ENCODE assay signal across 9 mouse cellular contexts in the genomic region with DNA sequence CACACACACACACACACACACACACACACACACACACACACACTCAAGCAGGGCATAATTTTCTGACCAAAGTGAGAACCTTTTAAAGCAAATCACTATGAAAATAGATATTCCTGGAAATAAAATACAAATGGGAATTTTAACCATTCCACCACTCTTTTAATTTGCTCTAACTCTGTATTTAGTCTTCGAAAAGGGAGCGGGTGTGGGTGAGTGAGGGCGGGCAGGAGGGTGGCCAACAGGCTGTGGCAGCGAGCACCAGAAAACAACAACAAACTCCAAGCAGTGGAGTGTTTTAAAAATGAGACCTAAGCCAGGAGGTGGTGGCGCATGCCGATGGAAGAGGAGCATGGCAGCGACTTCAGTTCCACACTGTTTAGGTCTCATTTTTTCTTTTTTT. TPM values are rescaled to one million over a fixed set of nuclear protein-coding genes. Genes with fewer than 3 reads are reported as not detected.
DNase-seq lines count a peak whose midpoint lies in the region; ATAC-seq lines count a peak whose summit lies in the region.
"Had no signal": no experiment of that assay in that cellular context is flagged by ENCODE, and none has a peak within 500 bp of the region (broad histone marks: within the 10 kb centered on the region; RNA-seq: fewer than 3 reads in every experiment).

No protein-coding gene starts in this region.

- H3K4me1 ChIP-seq in embryonic facial prominence, embryonic 11.5 days (ENCODE audit: control insufficient read depth, insufficient read depth, low read length), result no peaks in the 10 kb centered on the region
- H3K4me1 ChIP-seq: megakaryocyte, embryonic 14.5 days had no signal

- H3K9ac ChIP-seq in embryonic facial prominence, embryonic 11.5 days (replicated peaks; ENCODE audit: low read length), result no peak overlapping the region

- no peaks in the 10 kb centered on the region for H3K27me3 ChIP-seq in embryonic facial prominence, embryonic 11.5 days (ENCODE audit: control insufficient read depth, insufficient read depth, low read length)
- H3K27me3 ChIP-seq: megakaryocyte, embryonic 14.5 days had no signal

- 92% methylated on average over 7 of the region's 7 CpGs for WGBS in embryonic facial prominence, embryonic 11.5 days

- no peaks in the 10 kb centered on the region for H3K9me3 ChIP-seq in embryonic facial prominence, embryonic 11.5 days (replicated peaks; ENCODE audit: control insufficient read depth, low read length)

- no peak for ATAC-seq in embryonic facial prominence, embryonic 11.5 days (replicated peaks; ENCODE audit: insufficient number of reproducible peaks, low FRiP score, low TSS enrichment, low read depth)

- H3K4me3 ChIP-seq in embryonic facial prominence, embryonic 11.5 days (ENCODE audit: low read depth, low read length), result no peak overlapping the region
- H3K4me3 ChIP-seq: megakaryocyte, embryonic 14.5 days had no signal

- H3K27ac ChIP-seq in embryonic facial prominence, embryonic 11.5 days (replicated peaks; ENCODE audit: low read depth, low read length), result no peak overlapping the region

- no peak overlapping the region for H3K4me2 ChIP-seq in embryonic facial prominence, embryonic 11.5 days (ENCODE audit: low read depth, low read length)

- DNase-seq in cerebellum, adult 18-20 months, result peak; percentile 21 to 41
- no peak for DNase-seq in cerebellum, adult 11 months
- peak; percentile 13 to 85 for DNase-seq in spleen, postnatal 10 days (ENCODE audit: low spot score in 2 of 2)
- no peak for DNase-seq in spleen, adult 12 weeks (ENCODE audit: low spot score)
- peak; percentile 76 for DNase-seq in embryonic facial prominence, embryonic 11.5 days (ENCODE audit: low spot score)
- peak; percentile 54 for DNase-seq in mesoderm, embryonic 11.5 days (ENCODE audit: low read depth, low spot score)
- DNase-seq in urinary bladder, adult 18-20 months (ENCODE audit: low spot score in 2 of 2), result no peak
- DNase-seq in layer of hippocampus, adult 9-11 months, result no peak

- no peaks in the 10 kb centered on the region for H3K36me3 ChIP-seq in embryonic facial prominence, embryonic 11.5 days (replicated peaks; ENCODE audit: control insufficient read depth, insufficient read depth, low read depth, low read length)

RNA-seq across cellular contexts. Expression of a gene that starts 43.6 kb away (rescaled TPM):
- 19.0 and 19.4 TPM in 2 replicates for polyA plus RNA-seq in embryonic facial prominence, embryonic 11.5 days (2014; fragmentation: Nextera tagmentation; extraction: Ambion mirVana)

Comparison
In these comparisons a context has a peak if more than half of its experiments do, and no peak if none do; other contexts are left out.
1. DNase-seq: peak in cerebellum, adult 18-20 months (2 of 2), spleen, postnatal 10 days (2 of 2), embryonic facial prominence, embryonic 11.5 days (single experiment) and mesoderm, embryonic 11.5 days (single experiment); none in cerebellum, adult 11 months (single experiment), spleen, adult 12 weeks (single experiment), urinary bladder, adult 18-20 months (0 of 2) and layer of hippocampus, adult 9-11 months (single experiment).